Mouse (Mus musculus): ENCODE measurements at regions not wholly inside any gene's neighbourhood (a gene's known extent, or its start where the extent isn't known, plus 50 kb on each side); places are given as distances from the start of the nearest gene placed in this dataset.

DNA sequence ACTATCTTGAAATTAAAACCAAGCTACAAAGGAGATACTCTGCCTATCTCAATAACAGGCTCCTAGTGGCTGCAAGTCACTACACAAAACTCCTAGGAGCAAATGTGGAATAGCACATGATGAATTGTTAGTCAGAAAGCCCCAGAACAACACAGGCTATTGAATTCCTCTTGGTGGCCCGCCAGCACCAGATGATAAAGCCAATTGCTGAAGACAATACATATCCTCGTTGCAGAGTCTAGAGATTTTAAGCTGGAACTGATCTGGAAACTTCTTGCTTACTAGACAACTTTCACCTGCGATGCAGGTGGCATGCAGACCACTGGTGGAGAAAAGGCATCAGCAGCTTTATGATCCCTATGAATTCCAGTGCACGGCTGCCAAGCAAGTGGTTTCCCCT, 126.5 kb upstream of the Eya4 start:
- Histone ChIP-seq H3K4me1 (no peaks in the 10 kb centered on the region), H3K27me3 (no peaks in the 10 kb centered on the region), H3K4me3 (no peak overlapping the region), H3K27ac (no peak overlapping the region), H3K9me3 (no peaks in the 10 kb centered on the region), H3K4me2 (no peak overlapping the region), H3K36me3 (no peaks in the 10 kb centered on the region), H3K9ac (no peak overlapping the region)
- WGBS = 80% methylated on average over 4 of the region's 4 CpGs
- no peak for ATAC-seq (ENCODE audit: insufficient number of reproducible peaks, insufficient read depth, low FRiP score, low TSS enrichment, low read depth)

DNA sequence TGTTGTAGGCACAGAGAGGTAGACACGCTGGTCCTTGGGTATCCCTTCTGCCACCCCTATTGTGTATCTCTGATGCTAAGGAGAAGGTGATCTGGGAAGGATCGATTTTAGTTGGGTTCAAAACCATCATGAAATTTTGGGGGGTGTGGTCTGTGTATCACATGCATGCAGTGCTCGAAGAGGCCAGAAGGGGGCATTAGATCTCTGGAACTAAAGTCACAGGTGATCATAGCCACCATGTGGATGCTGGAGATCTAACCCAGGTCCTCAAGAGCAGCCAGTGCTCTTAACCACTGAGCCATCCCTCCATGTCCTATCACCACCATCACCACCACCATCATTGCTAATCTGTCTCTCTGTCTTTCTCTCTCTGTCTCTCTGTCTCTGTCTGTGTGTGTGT, 100.4 kb upstream of the Eya4 start:
- Histone ChIP-seq H3K9me3 (no peaks in the 10 kb centered on the region), H3K4me3 (no peak overlapping the region), H3K36me3 (no peaks in the 10 kb centered on the region), H3K9ac (no peak overlapping the region), H3K4me2 (no peak overlapping the region), H3K4me1 (peaks cover 19% of the 10 kb centered on the region), H3K27me3 (no peaks in the 10 kb centered on the region), H3K27ac (0 out of 2 replicates have a peak overlapping the region, but pooled peaks have one; percentile 4)
- WGBS = 83% methylated on average over 3 of the region's 3 CpGs
- ATAC-seq (ENCODE audit: insufficient number of reproducible peaks, insufficient read depth, low FRiP score, low TSS enrichment, low read depth) = no peak

DNA sequence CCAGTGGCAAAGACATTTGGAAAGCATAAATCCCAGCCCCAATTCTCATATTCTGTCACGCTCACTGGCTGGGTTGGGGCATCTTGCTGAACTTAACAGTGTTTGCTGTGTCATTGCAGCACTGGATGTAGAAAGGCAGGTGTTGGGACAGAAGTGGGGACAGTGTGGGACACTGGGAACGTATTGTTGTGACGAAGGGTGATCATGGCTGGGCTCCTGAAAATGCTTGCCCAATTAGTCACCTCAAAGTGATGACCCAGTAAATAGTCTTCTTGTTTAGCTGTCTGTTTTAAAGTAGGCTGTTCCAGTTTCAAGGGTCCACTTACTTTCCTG, 100.0 kb upstream of the Eya4 start:
- H3K4me2 ChIP-seq = no peak overlapping the region; the same call in 1 of the 2 replicates
- no peaks in the 10 kb centered on the region for H3K36me3 ChIP-seq
- no peaks in the 10 kb centered on the region for H3K9me3 ChIP-seq
- H3K4me1 ChIP-seq = peaks cover 19% of the 10 kb centered on the region
- H3K9ac ChIP-seq = no peak overlapping the region
- no peak overlapping the region for H3K4me3 ChIP-seq
- H3K27me3 ChIP-seq = no peaks in the 10 kb centered on the region
- H3K27ac ChIP-seq = 0 out of 2 replicates have a peak overlapping the region, but pooled peaks have one; percentile 4
- WGBS = 74% methylated on average over 3 of the region's 3 CpGs
- no peak for ATAC-seq (ENCODE audit: insufficient number of reproducible peaks, insufficient read depth, low FRiP score, low TSS enrichment, low read depth)

DNA sequence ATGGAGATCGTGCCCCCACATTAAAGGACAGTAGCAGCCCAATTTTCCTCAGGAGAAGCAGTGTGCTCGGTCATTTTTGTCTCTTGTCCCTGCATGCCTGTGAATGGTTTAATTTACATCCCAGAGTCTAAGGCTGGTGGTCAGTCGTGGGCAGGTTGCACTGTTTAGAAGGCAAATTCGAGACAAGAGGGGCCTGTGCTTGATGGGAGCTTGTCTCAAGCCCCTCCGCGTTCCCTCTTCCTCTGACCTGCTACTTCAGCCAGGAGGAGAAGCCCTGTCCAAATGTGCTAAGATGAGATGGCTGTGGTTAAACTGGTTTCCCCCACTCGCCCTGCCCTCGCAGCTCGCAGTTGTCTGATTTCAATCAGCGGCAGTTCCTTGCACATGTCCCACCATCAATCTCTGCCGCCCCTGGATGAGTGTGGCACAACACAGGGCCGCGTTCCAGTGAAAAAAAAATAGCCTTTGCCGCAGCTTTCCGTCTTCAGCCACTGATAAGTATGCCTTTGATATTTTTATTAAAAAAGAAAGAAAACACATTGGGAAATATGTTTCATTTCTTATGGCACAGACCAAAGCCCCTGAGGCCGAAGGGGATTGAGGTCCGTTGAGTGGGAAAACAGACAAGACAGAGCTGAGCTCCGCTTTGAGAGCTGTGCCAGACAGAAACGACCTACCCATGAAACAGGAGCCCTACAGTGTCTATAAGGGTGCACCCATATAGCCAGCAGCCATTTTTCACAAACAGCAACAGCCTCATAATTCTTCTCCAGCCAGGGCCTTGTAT, 99.5 kb upstream of the Eya4 start:
- H3K36me3 ChIP-seq = no peaks in the 10 kb centered on the region
- H3K4me1 ChIP-seq = peaks cover 19% of the 10 kb centered on the region
- 38% methylated on average over 19 of the region's 19 CpGs for WGBS
- no peak overlapping the region for H3K4me3 ChIP-seq
- peak overlapping the region; percentile 4; the same call in 1 of the 2 replicates for H3K27ac ChIP-seq
- H3K27me3 ChIP-seq = no peaks in the 10 kb centered on the region
- H3K4me2 ChIP-seq = peak overlapping the region; percentile 37
- ATAC-seq (ENCODE audit: insufficient number of reproducible peaks, insufficient read depth, low FRiP score, low TSS enrichment, low read depth) = no peak
- no peak overlapping the region for H3K9ac ChIP-seq
- no peaks in the 10 kb centered on the region for H3K9me3 ChIP-seq

DNA sequence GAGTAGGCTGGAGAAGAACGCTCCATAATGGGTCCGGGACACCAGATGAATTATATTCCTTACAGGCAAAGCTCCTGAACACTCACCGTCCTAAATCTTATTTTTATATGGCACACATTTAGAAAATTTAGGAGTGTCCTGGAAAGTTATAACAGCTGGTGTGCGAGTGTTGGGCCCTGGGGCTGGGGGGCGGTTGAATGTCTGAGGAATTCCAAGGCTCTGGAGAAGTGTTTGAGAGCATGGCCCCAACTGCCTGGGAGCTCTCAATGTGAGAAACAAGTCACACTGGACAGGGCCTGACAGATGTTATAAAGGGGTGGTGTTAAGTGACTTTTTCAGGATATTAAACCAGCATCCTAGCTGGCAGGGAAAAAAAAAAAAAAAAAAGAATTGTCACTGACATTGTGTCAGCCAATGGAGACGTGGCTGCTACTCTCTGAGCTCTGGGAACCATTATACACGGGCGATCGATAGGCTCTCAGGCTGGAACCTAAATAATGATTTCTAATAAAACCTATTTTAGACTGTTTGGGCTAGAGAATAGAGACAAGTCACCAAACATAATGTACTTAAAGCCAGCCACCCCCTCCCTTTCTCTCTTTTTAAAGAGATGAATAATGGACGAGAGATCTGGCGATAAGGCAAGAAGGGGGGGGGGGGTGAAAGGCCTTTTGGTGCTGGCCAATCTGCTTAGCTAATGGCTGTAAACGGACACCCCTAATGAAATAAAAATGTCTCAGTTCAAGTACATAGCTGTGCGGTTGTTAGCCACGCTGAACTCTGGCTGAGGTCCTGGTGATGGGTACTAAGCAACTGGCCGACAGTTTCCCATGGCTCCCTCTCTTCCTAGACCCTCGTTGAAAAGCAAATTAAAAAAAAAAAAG, 98.6 kb upstream of the Eya4 start:
- Histone ChIP-seq H3K36me3 (no peaks in the 10 kb centered on the region), H3K4me3 (no peak overlapping the region), H3K9me3 (no peaks in the 10 kb centered on the region), H3K9ac (no peak overlapping the region), H3K27me3 (no peaks in the 10 kb centered on the region), H3K27ac (no peak overlapping the region), H3K4me2 (no peak overlapping the region), H3K4me1 (peaks cover 19% of the 10 kb centered on the region)
- WGBS = 39% methylated on average over 15 of the region's 16 CpGs
- no peak for ATAC-seq (ENCODE audit: insufficient number of reproducible peaks, insufficient read depth, low FRiP score, low TSS enrichment, low read depth)

DNA sequence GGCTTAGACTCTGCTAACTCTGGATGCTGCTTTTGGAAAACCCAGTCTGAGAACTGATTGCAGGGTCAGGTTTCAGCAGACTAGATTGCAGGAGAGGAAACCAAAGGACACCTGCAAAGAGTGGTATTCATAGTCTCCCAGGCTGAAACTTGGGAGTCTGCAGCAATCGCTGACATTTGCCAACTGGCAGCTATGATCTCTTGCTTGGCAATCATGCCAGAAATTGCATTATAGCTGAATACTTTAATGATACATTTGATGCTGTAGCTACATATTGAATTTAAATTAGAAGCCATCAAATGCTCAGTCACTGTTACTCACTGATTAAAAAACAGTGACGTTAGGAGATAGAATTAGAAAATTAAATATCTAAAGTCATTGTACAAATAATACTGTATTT, 79.8 kb upstream of the Eya4 start:
- ATAC-seq (ENCODE audit: insufficient number of reproducible peaks, insufficient read depth, low FRiP score, low TSS enrichment, low read depth) = no peak
- Histone ChIP-seq H3K4me2 (no peak overlapping the region), H3K36me3 (no peaks in the 10 kb centered on the region), H3K4me1 (peaks cover 4% of the 10 kb centered on the region), H3K9me3 (no peaks in the 10 kb centered on the region), H3K9ac (no peak overlapping the region), H3K27ac (no peak overlapping the region), H3K4me3 (no peak overlapping the region), H3K27me3 (no peaks in the 10 kb centered on the region)
- WGBS = 48% methylated on average over 2 of the region's 2 CpGs

DNA sequence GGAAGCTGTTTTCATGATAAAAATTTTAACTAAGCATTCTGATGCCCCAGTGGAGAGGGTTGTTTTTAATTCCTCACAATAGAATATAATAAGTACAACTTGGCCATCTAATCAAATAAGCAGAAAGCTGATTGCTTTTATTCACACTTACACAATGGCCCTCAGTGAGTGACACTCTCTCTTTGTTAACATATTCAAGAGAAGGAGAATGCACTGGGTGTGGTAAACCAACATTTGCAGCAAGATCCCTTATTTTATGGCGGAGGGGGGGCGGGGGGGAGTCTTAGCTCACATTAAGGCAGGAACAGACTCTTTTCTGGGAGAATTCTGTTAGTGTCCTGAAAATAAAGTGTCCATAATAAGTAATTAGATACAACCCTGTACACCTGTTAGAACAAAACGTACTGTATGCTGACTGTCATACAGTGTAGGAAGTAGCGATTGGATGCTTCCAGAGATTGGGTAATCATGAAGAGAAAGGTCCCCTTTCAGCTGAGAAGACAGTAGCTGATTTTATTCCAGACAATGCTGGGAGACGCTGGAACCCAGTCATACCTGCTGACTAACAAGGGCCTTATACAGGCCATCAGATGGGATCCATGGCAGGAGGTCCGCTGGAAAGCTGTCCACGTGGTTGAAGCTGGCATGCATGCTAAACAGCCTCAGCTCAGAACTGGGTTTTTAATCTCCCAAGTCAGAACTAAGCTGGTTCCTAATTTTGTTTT, 63.4 kb upstream of the Eya4 start:
- no peak overlapping the region for H3K27ac ChIP-seq
- no peak overlapping the region for H3K4me2 ChIP-seq
- no peak overlapping the region for H3K9ac ChIP-seq
- no peaks in the 10 kb centered on the region for H3K36me3 ChIP-seq
- 56% methylated on average over 7 of the region's 7 CpGs for whole genome bisulfite sequencing
- H3K4me1 ChIP-seq = no peaks in the 10 kb centered on the region
- ATAC-seq (ENCODE audit: insufficient number of reproducible peaks, insufficient read depth, low FRiP score, low TSS enrichment, low read depth) = no peak
- no peaks in the 10 kb centered on the region for H3K9me3 ChIP-seq
- H3K4me3 ChIP-seq = no peak overlapping the region
- H3K27me3 ChIP-seq = no peaks in the 10 kb centered on the region

DNA sequence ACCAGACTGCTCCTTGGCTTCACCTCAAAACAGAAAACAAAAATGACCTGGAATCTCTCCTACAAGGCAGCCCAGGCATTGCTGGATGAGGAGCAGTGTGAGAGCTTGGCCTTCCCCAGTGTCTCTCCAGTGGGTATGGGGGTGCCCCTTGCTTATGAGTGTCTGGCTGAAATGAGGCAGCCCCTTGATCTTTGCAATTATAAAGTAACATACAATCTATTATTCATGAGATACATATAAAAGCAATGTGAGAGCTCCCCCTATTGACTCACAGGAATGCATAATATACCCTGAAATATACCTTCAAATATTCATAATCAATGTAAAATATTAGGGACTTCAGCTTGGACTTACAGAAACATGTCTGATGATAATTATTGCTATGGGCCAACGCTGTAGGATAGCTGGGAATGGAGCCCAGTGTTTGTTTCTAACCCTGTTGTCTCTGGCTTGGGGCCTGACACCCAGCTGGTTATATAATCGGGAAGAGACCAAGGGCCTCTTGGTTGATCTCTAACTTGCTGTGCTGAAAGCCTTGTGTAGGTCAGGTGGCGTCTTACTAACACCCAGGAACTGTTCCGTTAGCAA, 52.9 kb upstream of the Eya4 start:
- H3K4me2 ChIP-seq = no peak overlapping the region
- H3K9ac ChIP-seq = no peak overlapping the region
- H3K9me3 ChIP-seq = peaks cover 8% of the 10 kb centered on the region
- no peak for ATAC-seq (ENCODE audit: insufficient number of reproducible peaks, insufficient read depth, low FRiP score, low TSS enrichment, low read depth)
- H3K27ac ChIP-seq = no peak overlapping the region
- H3K36me3 ChIP-seq = no peaks in the 10 kb centered on the region
- H3K4me3 ChIP-seq = no peak overlapping the region
- 56% methylated on average over 4 of the region's 4 CpGs for WGBS
- H3K27me3 ChIP-seq = no peaks in the 10 kb centered on the region
- H3K4me1 ChIP-seq = peaks cover 7% of the 10 kb centered on the region
